Mouse (Mus musculus) CD4-positive helper T cell, adult 2 months (primary cell): ENCODE results near the gene Slc35e3.
A peak's percentile ranks its signal among the peaks of the same experiment; 100 is the strongest.
"Not testable (repeated sequence)": the region's sequence is repeated elsewhere in the genome, so short reads cannot be mapped to it uniquely, and the experiment has no call there.

Source experiments
- DNase-seq: peaks from one replicate; pipeline ENCODE4 v3.0.0-alpha.2; 2012; ENCODE audit warnings: low read depth, missing footprints, low spot score

The Slc35e3 gene

DNA sequence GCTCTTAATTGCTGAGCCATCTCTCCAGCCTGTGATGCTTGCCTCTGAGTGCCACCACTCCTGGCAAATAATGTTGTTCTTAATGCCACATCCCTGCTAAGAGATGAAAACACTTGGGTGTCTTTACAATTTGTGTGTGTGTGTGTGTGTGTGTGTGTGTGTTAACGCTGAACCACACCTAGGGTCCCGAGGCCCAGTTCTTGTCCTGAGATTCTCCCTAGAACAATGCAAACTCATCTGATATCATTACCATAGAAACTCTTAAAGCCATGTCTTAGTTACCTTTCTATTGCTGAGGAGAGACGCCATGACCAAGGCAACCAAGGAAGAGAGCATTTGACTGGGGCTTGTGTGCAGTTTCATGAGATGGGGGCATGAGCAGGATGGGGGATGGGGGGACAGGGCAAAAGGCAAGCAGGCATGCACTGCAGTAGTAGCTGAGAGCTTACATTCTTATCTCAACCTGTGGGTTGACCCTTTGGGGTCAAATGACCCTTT is 32.1 kb downstream of the Slc35e3 start:
- DNase-seq, result no peak

DNA sequence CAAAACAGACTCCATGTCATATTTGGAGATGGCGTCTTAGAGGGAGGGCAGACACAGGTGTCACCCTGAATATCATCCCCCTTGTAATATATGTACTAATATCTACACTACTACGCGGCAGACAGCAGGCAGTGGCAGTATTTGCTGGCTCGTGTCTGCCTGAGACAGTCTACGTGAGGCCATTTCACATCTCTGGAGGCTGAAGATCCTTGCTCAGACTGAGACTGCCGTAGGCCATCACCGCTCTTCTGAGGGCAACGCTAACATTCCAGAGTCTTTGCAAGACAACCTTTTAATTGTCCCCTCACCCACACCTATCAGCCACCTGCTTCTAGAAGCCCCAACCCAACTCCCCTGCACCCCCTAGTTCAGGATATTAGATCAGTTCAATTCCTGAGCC is 32.7 kb downstream of the Slc35e3 start:
- DNase-seq, result no peak

GRCm38 (mm10) chr10:117712871-117713270 is 33.3 kb downstream of the Slc35e3 start:
- DNase-seq, result no peak

GRCm38 (mm10) chr10:117712191-117712754 is 33.9 kb downstream of the Slc35e3 start:
- no peak for DNase-seq

- no peak for DNase-seq
These were observed 34.8 kb downstream of the Slc35e3 start for GRCm38 (mm10) chr10:117711408-117711807.

GRCm38 (mm10) chr10:117710604-117711141 is 35.5 kb downstream of the Slc35e3 start, which contains the start of gene Mdm2:
Mdm2 (minus strand) TSS chr10:117710758.
- peak; percentile 97 for DNase-seq

GRCm38 (mm10) chr10:117709930-117710603 is 36.1 kb downstream of the Slc35e3 start:
- peak; percentile 79 for DNase-seq

DNA sequence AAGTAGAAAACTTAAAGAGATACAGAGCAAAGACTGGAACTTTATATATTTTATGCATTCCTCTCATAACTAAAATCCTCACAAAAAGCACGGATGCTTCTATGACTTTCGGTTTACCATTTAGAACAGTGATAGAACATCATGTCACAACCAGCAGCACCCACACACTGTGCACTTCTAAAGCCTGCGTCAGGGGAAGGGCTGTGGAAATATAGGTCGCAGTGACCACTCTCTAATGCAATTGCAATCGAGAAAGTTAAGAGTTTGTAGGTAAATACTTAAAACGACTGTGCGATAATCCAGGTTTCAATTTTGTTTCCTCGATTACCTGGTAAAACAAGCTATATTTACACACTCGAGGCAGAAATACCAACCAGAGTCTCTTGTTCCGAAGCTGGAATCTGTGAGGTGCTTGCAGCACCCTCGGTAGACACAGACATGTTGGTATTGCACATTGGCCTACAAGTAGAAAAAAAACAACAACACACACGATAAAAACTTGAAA is 36.8 kb downstream of the Slc35e3 start:
- peak; percentile 48 for DNase-seq

DNA sequence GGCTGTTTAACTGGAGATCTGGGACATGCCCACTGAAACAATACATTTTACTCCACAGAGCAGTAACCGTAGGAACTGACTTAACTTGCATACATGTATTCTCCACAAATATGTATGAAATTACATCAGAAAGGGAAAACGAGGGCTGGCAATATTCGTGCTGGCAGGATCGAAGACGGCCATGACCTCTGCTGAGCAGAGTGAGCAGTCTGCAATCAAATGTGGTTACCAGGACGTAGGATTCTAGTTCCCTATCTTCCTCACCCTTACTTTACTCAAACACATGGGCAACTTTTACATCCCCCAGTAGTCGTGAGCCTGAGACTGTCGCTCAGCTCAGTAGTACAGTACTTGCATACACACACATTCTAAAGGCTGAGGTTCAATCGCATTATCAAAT is 37.3 kb downstream of the Slc35e3 start:
- no peak for DNase-seq

GRCm38 (mm10) chr10:117708376-117708775 is 37.8 kb downstream of the Slc35e3 start:
- no peak for DNase-seq

DNA sequence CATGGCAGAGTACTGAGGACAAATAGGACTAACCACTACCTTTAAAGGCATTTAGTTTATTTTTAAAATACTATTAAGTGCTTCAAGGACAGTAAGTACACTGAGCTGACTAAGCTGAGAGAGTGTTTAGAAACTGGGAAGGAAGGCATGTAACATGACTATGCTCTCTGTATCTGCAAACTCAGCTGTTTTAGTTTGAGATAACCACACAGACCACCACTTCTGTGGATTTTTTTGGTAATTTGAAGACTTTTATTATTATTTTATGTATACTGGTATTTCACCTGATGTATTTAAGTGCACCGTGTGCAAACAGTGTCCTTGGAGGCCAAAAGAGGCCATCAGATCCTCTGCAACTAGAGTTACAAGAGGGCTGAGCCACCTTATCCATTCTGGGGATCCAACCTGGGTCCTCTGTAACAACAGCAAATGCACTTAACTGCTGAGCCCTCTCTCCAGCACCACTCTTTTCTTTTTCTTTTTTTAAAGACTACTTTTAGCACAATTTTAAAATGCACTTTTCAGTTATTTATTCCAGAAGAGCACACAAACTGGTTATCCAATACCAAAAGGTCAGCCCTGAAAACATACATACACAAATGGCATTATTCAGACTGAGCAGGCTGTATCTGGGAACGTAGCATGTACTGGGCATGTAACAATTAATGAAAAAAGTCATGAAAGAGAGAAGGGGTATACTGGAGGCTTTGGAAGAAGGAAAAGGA is 38.9 kb downstream of the Slc35e3 start:
- no peak for DNase-seq

DNA sequence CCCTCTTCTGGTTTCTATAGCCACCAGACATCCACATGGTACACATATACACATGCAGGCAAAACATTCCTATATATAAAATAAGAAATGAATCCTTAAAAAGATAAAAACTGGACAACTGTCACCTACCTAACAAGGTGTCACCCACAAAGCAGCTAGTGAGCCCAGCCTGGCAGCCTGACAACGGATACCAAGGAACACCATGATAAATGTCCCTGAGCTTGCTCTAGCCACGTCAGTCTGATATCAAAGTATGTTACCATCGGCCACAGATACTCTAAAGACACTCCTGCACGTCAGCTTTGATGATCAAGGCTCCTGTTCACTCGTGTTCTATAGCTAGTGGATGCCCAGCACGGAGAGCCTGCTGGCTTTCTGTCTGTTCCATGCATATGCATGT is 39.7 kb downstream of the Slc35e3 start:
- no peak for DNase-seq

DNA sequence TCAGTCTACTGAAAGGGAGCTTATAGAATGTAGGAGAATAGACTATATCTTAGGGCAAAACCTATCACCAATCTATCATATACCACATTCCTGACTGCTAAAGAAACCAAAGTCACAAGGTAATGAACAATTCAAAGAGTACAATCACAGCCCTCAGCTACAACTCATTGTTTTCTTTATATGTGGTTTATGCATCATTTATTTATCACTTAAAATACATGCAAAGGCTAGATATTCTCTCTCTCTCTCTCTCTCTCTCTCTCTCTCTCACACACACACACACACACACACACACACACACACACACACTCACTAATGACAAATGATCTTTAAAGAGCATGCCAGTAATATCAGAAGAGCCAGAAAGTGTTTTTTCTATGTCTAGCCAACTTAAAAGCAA is 40.4 kb downstream of the Slc35e3 start:
- no peak for DNase-seq

DNA sequence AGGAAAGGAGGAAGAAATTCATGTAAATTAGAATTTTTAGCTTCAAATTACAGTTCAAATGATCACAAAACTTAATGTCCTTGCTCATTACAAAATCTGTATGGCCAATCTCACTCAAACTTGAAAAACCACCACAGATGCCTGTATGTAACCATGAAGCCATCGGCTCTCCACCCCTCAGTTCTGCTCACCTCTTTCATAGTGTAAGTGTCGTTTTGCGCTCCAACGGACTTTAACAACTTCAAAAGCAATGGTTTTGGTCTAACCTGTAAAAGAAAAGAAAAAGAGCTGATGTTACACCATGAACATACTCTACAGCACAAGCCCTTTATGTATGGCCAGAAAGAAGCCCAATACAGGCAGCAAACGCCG is 41.2 kb downstream of the Slc35e3 start:
- DNase-seq, result no peak

DNA sequence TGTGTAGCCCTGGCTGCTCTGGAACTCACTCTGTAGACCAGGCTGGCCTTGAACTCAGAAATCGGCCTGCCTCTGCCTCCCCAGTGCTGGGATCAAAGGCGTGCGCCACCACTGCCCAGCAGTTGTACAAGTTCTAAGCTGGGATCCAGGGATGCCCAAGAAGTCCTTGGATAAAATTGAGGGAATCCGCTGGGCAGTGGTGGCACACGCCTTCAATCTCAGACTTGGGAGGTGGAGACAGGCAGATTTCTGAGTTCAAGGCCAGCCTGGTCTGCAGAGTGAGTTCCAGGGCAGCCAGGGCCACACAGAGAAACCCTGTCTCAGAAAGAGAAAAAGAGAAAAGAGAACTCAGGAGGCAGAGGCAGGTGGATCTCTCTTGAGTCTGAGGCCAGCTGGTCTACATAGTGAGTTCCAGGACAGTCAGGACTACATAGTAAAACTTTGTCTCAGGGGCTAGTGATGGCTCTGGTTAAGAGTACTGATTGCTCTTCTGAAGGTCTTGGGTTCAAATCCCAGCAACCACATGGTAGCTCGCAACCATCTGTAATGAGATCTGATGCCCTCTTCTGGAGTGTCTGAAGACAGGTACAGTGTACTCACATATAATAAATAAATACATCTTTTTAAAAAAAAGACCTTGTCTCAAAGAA is 41.7 kb downstream of the Slc35e3 start:
- not testable (repeated sequence) for DNase-seq

- DNase-seq, result no peak
These were observed 42.7 kb downstream of the Slc35e3 start for GRCm38 (mm10) chr10:117703506-117703905.

GRCm38 (mm10) chr10:117702024-117702833 is 43.9 kb downstream of the Slc35e3 start:
- no peak for DNase-seq

DNA sequence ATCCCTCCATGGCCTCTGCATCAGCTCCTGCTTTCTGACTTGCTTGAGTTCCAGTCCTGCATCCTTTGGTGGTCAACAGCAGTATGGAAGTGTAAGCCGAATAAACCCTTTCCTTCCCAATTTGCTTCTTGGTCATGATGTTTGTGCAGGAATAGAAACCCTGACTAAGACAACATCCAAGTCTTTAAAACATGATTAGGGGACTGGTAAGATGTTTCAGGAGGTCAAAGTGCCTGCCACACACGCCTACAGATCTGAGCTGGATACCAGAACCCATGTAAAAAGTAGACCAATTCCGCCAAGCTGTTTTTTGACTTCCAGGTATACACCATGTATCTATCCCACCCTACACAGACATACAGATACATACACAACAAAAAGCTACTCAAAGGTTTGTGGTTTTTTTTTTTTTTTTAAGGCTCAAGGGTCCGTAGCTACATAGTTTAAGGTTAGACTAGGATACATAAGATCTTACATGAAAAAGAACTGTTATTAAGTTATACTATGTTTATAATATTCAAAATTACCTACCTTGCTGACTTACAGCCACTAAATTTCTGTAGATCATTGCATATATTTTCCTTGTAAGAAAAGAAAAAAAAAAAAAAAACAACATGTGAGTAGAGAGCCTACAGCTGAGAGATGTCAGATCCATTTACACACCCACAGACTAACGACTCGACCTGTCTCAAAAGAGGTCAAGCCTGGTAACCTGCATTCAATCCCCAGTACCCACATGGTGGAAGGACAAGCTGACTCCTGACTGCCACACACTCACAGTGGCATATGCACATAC is 44.9 kb downstream of the Slc35e3 start:
- no peak for DNase-seq

DNA sequence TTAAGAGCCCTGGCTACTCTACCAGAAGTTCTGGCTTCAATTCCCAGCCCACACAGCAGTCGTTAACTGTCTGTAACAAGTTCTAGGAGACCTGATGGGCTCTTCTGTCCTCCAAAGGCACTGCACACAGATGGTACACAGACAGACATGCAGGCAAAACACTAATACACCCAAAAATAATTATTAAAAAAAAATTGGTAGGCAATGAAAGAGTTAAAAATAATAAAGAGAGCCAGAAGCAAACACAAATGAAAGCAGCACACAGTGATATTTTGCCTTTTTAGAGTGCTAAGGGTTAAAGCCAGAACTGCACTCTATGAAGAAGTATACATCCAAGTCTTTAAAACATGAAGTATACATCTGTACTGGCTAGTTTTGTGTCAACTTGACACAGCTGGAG is 45.7 kb downstream of the Slc35e3 start:
- no peak for DNase-seq

GRCm38 (mm10) chr10:117699914-117700313 is 46.3 kb downstream of the Slc35e3 start:
- DNase-seq, result no peak
